Mouse (Mus musculus) lung, postnatal 0 days (tissue): ENCODE measurements around the gene Supt16. TPM values are rescaled to one million over a fixed set of nuclear protein-coding genes. Genes with fewer than 3 reads are reported as not detected.
A peak's percentile ranks its signal among the peaks of the same experiment; 100 is the strongest.

Experiments used
- ATAC-seq: fragments of 200-750 bp; cut with Nextera tagmentation; 2 replicates; pipeline ENCODE4 v1.8.0; 2017; ENCODE audit warnings: moderate library complexity
- DNase-seq: peaks from one replicate; pipeline ENCODE4 v3.0.0-alpha.2; 2016; ENCODE audit warnings: low spot score
- H3K27ac ChIP-seq: fragments of 300-500 bp; sonication (generic); 2 replicates; pipeline ENCODE4 v1.5.1; 2014; ENCODE audit warnings: antibody characterized with exemption, mild to moderate bottlenecking, low read length, mixed read lengths
- H3K27me3 ChIP-seq: fragments of 300-500 bp; sonication (generic); replicated peaks from 2 replicates; pipeline ENCODE4 v1.6.1; 2014; ENCODE audit warnings: low read length, mixed read lengths; ENCODE audit not compliant: insufficient read depth
- H3K36me3 ChIP-seq: fragments of 300-500 bp; sonication (generic); 2 replicates; pipeline ENCODE4 v1.6.1; 2014; ENCODE audit warnings: low read length, mixed read lengths; ENCODE audit not compliant: insufficient read depth
- H3K4me1 ChIP-seq: fragments of 300-500 bp; sonication (generic); 2 replicates; pipeline ENCODE4 v1.6.1; 2014; ENCODE audit warnings: antibody characterized with exemption, low read depth, low read length, mixed read lengths; ENCODE audit not compliant: insufficient read depth
- H3K4me2 ChIP-seq: fragments of 300-500 bp; sonication (generic); replicated peaks from 2 replicates; pipeline ENCODE4 v1.6.1; 2014; ENCODE audit warnings: low read depth, mild to moderate bottlenecking, low read length, moderate library complexity, mixed read lengths
- H3K4me3 ChIP-seq: fragments of 300-500 bp; sonication (generic); 2 replicates; pipeline ENCODE4 v1.5.1; 2014; ENCODE audit warnings: low read depth, low read length
- H3K9ac ChIP-seq: fragments of 300-500 bp; sonication (generic); replicated peaks from 2 replicates; pipeline ENCODE4 v1.6.1; 2014; ENCODE audit warnings: low read depth, mild to moderate bottlenecking
- H3K9me3 ChIP-seq: fragments of 300-500 bp; sonication (generic); 2 replicates; pipeline ENCODE4 v1.6.1; 2016; ENCODE audit warnings: low read length, mixed read lengths
- CTCF ChIP-seq: IDR thresholded peaks from 2 replicates; pipeline ENCODE4 v1.5.1; 2016; ENCODE audit warnings: antibody characterized with exemption, mild to moderate bottlenecking
- EP300 ChIP-seq: IDR thresholded peaks from 2 replicates; pipeline ENCODE4 v1.6.1; 2016; ENCODE audit warnings: antibody characterized with exemption, mild to moderate bottlenecking, control low read depth
- WGBS: fragments of 180-500 bp; shearing (Covaris S2); extraction: QIAGEN DNeasy Blood & Tissue Kit; methylation state at CpG from one replicate; pipeline ENCODE4 v1.1.7; 2014; 5-methylcytosine and 5-hydroxymethylcytosine counted together
- polyA plus RNA-seq: library from polyadenylated mRNA; unstranded; fragments of >200 nt; fragmentation: Nextera tagmentation; extraction: Ambion mirVana; gene quantifications from 2 replicates; pipeline ENCODE4 v1.2.1, GENCODE M21; 2015

Supt16 gene
- polyA plus RNA-seq, 1 experiment from 2014 or later: 20.9 TPM

- H3K4me3 ChIP-seq: peak overlapping the region; percentile 23
- peak overlapping the region; percentile 43; the same call in 1 of the 2 replicates for H3K27ac ChIP-seq
- no peaks in the 10 kb centered on the region for H3K36me3 ChIP-seq
- peak overlapping the region; percentile 55 for H3K4me2 ChIP-seq
- WGBS: 45% methylated on average over 16 of the region's 16 CpGs
- peak; percentile 84 for DNase-seq
- H3K9me3 ChIP-seq: no peaks in the 10 kb centered on the region
- no peak overlapping the region for H3K9ac ChIP-seq
- no peaks in the 10 kb centered on the region for H3K27me3 ChIP-seq
- ATAC-seq: peak; percentile 94
- peaks cover 6% of the 10 kb centered on the region; the same call in 1 of the 2 replicates for H3K4me1 ChIP-seq
- no peak for TF ChIP-seq CTCF
- TF ChIP-seq EP300: no peak
These were observed 55.6 kb downstream of the Supt16 start for GRCm38 (mm10) chr14:52141445-52142127.

GRCm38 (mm10) chr14:52140577-52141444, 56.4 kb downstream of the Supt16 start:
- TF ChIP-seq EP300 (no peak), CTCF (no peak)
- ATAC-seq (peak; percentile 23; the same call in 1 of the 2 replicates), DNase-seq (peak; percentile 40)
- peaks cover 6% of the 10 kb centered on the region; the same call in 1 of the 2 replicates for H3K4me1 ChIP-seq
- H3K9ac ChIP-seq: no peak overlapping the region
- H3K4me3 ChIP-seq: peak overlapping the region; percentile 23
- H3K4me2 ChIP-seq: peak overlapping the region; percentile 55
- 0 out of 2 replicates have a peak overlapping the region, but pooled peaks have one; percentile 43 for H3K27ac ChIP-seq
- H3K27me3 ChIP-seq: no peaks in the 10 kb centered on the region
- H3K36me3 ChIP-seq: no peaks in the 10 kb centered on the region
- H3K9me3 ChIP-seq: no peaks in the 10 kb centered on the region
- WGBS: 32% methylated on average over 19 of the region's 19 CpGs

- Histone ChIP-seq H3K9ac (no peak overlapping the region), H3K4me1 (no peaks in the 10 kb centered on the region), H3K9me3 (no peaks in the 10 kb centered on the region), H3K36me3 (no peaks in the 10 kb centered on the region), H3K4me3 (no peak overlapping the region), H3K27me3 (no peaks in the 10 kb centered on the region), H3K27ac (no peak overlapping the region), H3K4me2 (no peak overlapping the region)
- ATAC-seq (no peak), DNase-seq (no peak)
- TF ChIP-seq CTCF (no peak), EP300 (no peak)
- 54% methylated on average over 5 of the region's 5 CpGs for WGBS
These were observed 63.6 kb downstream of the Supt16 start for GRCm38 (mm10) chr14:52133584-52133983.

- Histone ChIP-seq H3K4me2 (no peak overlapping the region), H3K9ac (no peak overlapping the region), H3K36me3 (no peaks in the 10 kb centered on the region), H3K4me3 (no peak overlapping the region), H3K9me3 (no peaks in the 10 kb centered on the region), H3K27ac (no peak overlapping the region), H3K27me3 (no peaks in the 10 kb centered on the region), H3K4me1 (no peaks in the 10 kb centered on the region)
- DNase-seq: no peak
- TF ChIP-seq CTCF (no peak), EP300 (no peak)
- WGBS: 91% methylated on average over 3 of the region's 3 CpGs
- no peak for ATAC-seq
These were observed 72.6 kb downstream of the Supt16 start for GRCm38 (mm10) chr14:52124636-52125035.

- H3K4me3 ChIP-seq: no peak overlapping the region
- 16% methylated on average over 4 of the region's 4 CpGs for WGBS
- no peak overlapping the region for H3K27ac ChIP-seq
- H3K4me1 ChIP-seq: no peaks in the 10 kb centered on the region
- H3K36me3 ChIP-seq: no peaks in the 10 kb centered on the region
- H3K4me2 ChIP-seq: no peak overlapping the region
- peak; percentile 81 for DNase-seq
- TF ChIP-seq EP300 (no peak), CTCF (peak; percentile 83)
- H3K9ac ChIP-seq: no peak overlapping the region
- peak; percentile 38; the same call in 1 of the 2 replicates for ATAC-seq
- H3K27me3 ChIP-seq: no peaks in the 10 kb centered on the region
- H3K9me3 ChIP-seq: no peaks in the 10 kb centered on the region
These were observed 73.3 kb downstream of the Supt16 start for GRCm38 (mm10) chr14:52123918-52124317.

DNA sequence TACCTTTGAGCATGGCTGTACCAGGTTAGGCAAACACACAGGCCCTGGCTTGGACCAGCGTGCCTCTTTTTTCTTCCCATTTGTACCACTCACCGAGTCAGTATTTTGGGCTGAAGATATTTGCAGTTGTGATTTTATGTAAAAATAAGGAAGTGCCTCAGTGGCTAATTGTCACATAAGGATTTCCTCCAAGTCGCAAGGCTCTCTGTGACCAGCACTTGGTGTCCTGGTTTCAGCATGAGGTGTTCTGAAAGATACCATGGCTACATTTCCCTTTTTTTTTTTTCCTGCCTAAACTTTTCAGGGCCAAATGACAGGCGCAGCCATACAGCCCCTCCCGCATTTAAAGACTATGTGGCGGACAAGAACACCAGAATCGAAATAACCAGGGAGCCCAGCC, 77.0 kb downstream of the Supt16 start:
- 44% methylated on average over 7 of the region's 7 CpGs for WGBS
- H3K4me3 ChIP-seq: no peak overlapping the region
- ATAC-seq: no peak

More for the DNA sequence above, 77.0 kb downstream of the Supt16 start:
- H3K27me3 ChIP-seq: no peaks in the 10 kb centered on the region
- no peaks in the 10 kb centered on the region for H3K36me3 ChIP-seq
- H3K4me1 ChIP-seq: no peaks in the 10 kb centered on the region
- no peaks in the 10 kb centered on the region for H3K9me3 ChIP-seq
- TF ChIP-seq CTCF (no peak), EP300 (no peak)
- H3K27ac ChIP-seq: no peak overlapping the region
- no peak overlapping the region for H3K9ac ChIP-seq
- DNase-seq: no peak
- peak overlapping the region; percentile 94; the same call in 1 of the 2 replicates for H3K4me2 ChIP-seq
